Mouse (Mus musculus): ENCODE measurements around the gene Ttf1. TPM values are rescaled to one million over a fixed set of nuclear protein-coding genes. Genes with fewer than 3 reads are reported as not detected.

Gene Ttf1
- total and polyA plus RNA-seq, 2 experiments: 3.4 to 6.8 TPM

DNA sequence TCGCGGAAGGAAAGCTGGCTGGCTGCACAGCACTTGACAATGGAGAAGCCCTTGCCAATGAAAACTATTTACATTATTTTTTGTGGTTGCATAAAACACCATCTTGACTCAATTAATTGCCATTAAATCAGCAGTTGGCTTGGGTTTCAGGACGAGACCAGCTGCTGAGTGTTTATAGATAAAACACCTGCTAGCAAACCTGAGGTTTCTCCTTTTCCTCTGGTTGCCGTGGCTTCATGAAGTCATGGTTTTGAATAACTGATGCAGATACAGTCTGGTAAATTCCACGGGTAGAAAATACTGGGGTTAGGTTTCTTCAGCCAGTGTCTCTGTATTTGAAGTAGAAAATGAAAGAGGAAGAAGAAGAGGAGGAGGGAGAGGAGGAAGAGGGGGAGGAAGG is 8.1 kb upstream of the Ttf1 start:
- TF ChIP-seq POLR2A (IDR thresholded peaks at IDR 0.05; ENCODE audit: extremely low read depth, insufficient read depth, low read length) (no peak), CTCF (IDR thresholded peaks at IDR 0.05; ENCODE audit: low read depth, low read length) (no peak)
- Histone ChIP-seq H3K27me3 (ENCODE audit: control insufficient read depth, insufficient read depth, low read length) (no peaks in the 10 kb centered on the region), H3K9ac (ENCODE audit: low read depth, low read length) (no peak overlapping the region), H3K4me3 (ENCODE audit: insufficient read depth, low read depth, low read length) (no peak overlapping the region), H3K79me2 (ENCODE audit: control insufficient read depth, insufficient read depth, low read length) (no peaks in the 10 kb centered on the region), H3K27ac (replicated peaks; ENCODE audit: insufficient read depth, low read depth, low read length) (no peak overlapping the region), H3K4me1 (ENCODE audit: control insufficient read depth, insufficient read depth, low read length) (0 out of 2 replicates have a peak, but pooled peaks cover 5% of the 10 kb centered on the region), H3K36me3 (ENCODE audit: control insufficient read depth, insufficient read depth, low read length) (no peaks in the 10 kb centered on the region)
- no peak for DNase-seq (ENCODE audit: extremely low read depth, low read depth, low spot score)
- WGBS: 86% methylated on average over 5 of the region's 5 CpGs

GRCm38 (mm10) chr2:29052943-29053454 is 7.1 kb upstream of the Ttf1 start:
- 37% methylated on average over 4 of the region's 4 CpGs for WGBS
- Histone ChIP-seq H3K4me1 (ENCODE audit: control insufficient read depth, insufficient read depth, low read length) (0 out of 2 replicates have a peak, but pooled peaks cover 5% of the 10 kb centered on the region), H3K36me3 (ENCODE audit: control insufficient read depth, insufficient read depth, low read length) (no peaks in the 10 kb centered on the region), H3K9ac (ENCODE audit: low read depth, low read length) (no peak overlapping the region), H3K4me3 (ENCODE audit: insufficient read depth, low read depth, low read length) (no peak overlapping the region), H3K27me3 (ENCODE audit: control insufficient read depth, insufficient read depth, low read length) (no peaks in the 10 kb centered on the region), H3K27ac (replicated peaks; ENCODE audit: insufficient read depth, low read depth, low read length) (no peak overlapping the region), H3K79me2 (ENCODE audit: control insufficient read depth, insufficient read depth, low read length) (no peaks in the 10 kb centered on the region)
- peak; percentile 41 for DNase-seq (ENCODE audit: extremely low read depth, low read depth, low spot score)
- TF ChIP-seq POLR2A (IDR thresholded peaks at IDR 0.05; ENCODE audit: extremely low read depth, insufficient read depth, low read length) (no peak), CTCF (IDR thresholded peaks at IDR 0.05; ENCODE audit: low read depth, low read length) (peak; percentile 74)

GRCm38 (mm10) chr2:29053802-29054544 is 6.1 kb upstream of the Ttf1 start:
- H3K27me3 ChIP-seq (ENCODE audit: control insufficient read depth, insufficient read depth, low read length): no peaks in the 10 kb centered on the region
- DNase-seq (ENCODE audit: extremely low read depth, low read depth, low spot score): peak; percentile 47
- no peaks in the 10 kb centered on the region for H3K36me3 ChIP-seq (ENCODE audit: control insufficient read depth, insufficient read depth, low read length)
- no peaks in the 10 kb centered on the region for H3K79me2 ChIP-seq (ENCODE audit: control insufficient read depth, insufficient read depth, low read length)
- H3K4me3 ChIP-seq (ENCODE audit: insufficient read depth, low read depth, low read length): peak overlapping the region; percentile 19; the same call in 1 of the 2 replicates
- peak overlapping the region; percentile 90 for H3K9ac ChIP-seq (ENCODE audit: low read depth, low read length)
- H3K27ac ChIP-seq (replicated peaks; ENCODE audit: insufficient read depth, low read depth, low read length): no peak overlapping the region
- 1% methylated on average over 20 of the region's 20 CpGs for WGBS
- TF ChIP-seq POLR2A (IDR thresholded peaks at IDR 0.05; ENCODE audit: extremely low read depth, insufficient read depth, low read length) (no peak), CTCF (IDR thresholded peaks at IDR 0.05; ENCODE audit: low read depth, low read length) (peak; percentile 46)
- H3K4me1 ChIP-seq (ENCODE audit: control insufficient read depth, insufficient read depth, low read length): 0 out of 2 replicates have a peak, but pooled peaks cover 5% of the 10 kb centered on the region

- Histone ChIP-seq H3K4me3 (ENCODE audit: insufficient read depth, low read depth, low read length) (peak overlapping the region; percentile 92), H3K27me3 (ENCODE audit: control insufficient read depth, insufficient read depth, low read length) (no peaks in the 10 kb centered on the region), H3K36me3 (ENCODE audit: control insufficient read depth, insufficient read depth, low read length) (no peaks in the 10 kb centered on the region), H3K79me2 (ENCODE audit: control insufficient read depth, insufficient read depth, low read length) (no peaks in the 10 kb centered on the region), H3K27ac (replicated peaks; ENCODE audit: insufficient read depth, low read depth, low read length) (no peak overlapping the region), H3K9ac (ENCODE audit: low read depth, low read length) (peak overlapping the region; percentile 90), H3K4me1 (ENCODE audit: control insufficient read depth, insufficient read depth, low read length) (0 out of 2 replicates have a peak, but pooled peaks cover 5% of the 10 kb centered on the region)
- no peak for DNase-seq (ENCODE audit: extremely low read depth, low read depth, low spot score)
- TF ChIP-seq POLR2A (IDR thresholded peaks at IDR 0.05; ENCODE audit: extremely low read depth, insufficient read depth, low read length): no peak
- WGBS: 2% methylated on average over 30 of the region's 30 CpGs
These were observed 5.5 kb upstream of the Ttf1 start for GRCm38 (mm10) chr2:29054545-29054935.

DNA sequence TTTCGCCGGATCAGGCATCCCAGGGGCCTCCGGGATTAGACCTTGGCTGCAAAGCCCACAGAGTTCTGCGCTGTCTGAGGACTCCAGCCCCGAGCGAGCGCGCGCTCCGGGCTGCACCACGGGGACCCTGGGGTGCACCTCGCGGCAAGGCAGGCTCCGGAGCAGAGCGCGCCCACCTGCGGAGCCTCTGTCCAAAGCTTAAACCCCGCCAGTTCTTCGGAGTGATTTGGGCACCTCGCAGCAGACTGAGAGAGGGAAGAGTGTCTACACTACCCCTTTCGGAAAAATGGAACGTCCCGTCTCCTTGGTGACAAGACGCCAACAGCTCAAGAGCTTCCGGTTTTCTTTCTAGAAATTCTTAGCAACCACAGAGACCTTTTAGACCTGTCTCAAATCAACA is 5.1 kb upstream of the Ttf1 start, which contains the start of gene Cfap77:
TSS of gene Cfap77 (minus strand) at position 76 of the 400 bp plus-strand sequence.
- Histone ChIP-seq H3K27me3 (ENCODE audit: control insufficient read depth, insufficient read depth, low read length) (no peaks in the 10 kb centered on the region), H3K36me3 (ENCODE audit: control insufficient read depth, insufficient read depth, low read length) (no peaks in the 10 kb centered on the region), H3K79me2 (ENCODE audit: control insufficient read depth, insufficient read depth, low read length) (no peaks in the 10 kb centered on the region), H3K9ac (ENCODE audit: low read depth, low read length) (peak within 1 kb of the TSS; percentile 90), H3K4me1 (ENCODE audit: control insufficient read depth, insufficient read depth, low read length) (0 out of 2 replicates have a peak, but pooled peaks cover 5% of the 10 kb centered on the region), H3K4me3 (ENCODE audit: insufficient read depth, low read depth, low read length) (peak within 1 kb of the TSS; percentile 92), H3K27ac (replicated peaks; ENCODE audit: insufficient read depth, low read depth, low read length) (peak within 1 kb of the TSS; percentile 42; the same call in 1 of the 2 replicates)
- DNase-seq (ENCODE audit: extremely low read depth, low read depth, low spot score): peak; percentile 68
- TF ChIP-seq POLR2A (IDR thresholded peaks at IDR 0.05; ENCODE audit: extremely low read depth, insufficient read depth, low read length) (no peak), CTCF (IDR thresholded peaks at IDR 0.05; ENCODE audit: low read depth, low read length) (no peak)
- under 1% methylated on average over 25 of the region's 25 CpGs for WGBS

GRCm38 (mm10) chr2:29065796-29066195 is 5.7 kb downstream of the Ttf1 start:
- Histone ChIP-seq H3K27me3 (ENCODE audit: control insufficient read depth, insufficient read depth, low read length) (no peaks in the 10 kb centered on the region), H3K36me3 (ENCODE audit: control insufficient read depth, insufficient read depth, low read length) (peaks cover 20% of the 10 kb centered on the region), H3K79me2 (ENCODE audit: control insufficient read depth, insufficient read depth, low read length) (no peaks in the 10 kb centered on the region; the same call in 1 of the 2 replicates), H3K9ac (ENCODE audit: low read depth, low read length) (no peak overlapping the region), H3K4me1 (ENCODE audit: control insufficient read depth, insufficient read depth, low read length) (peaks cover 2% of the 10 kb centered on the region; the same call in 1 of the 2 replicates), H3K27ac (replicated peaks; ENCODE audit: insufficient read depth, low read depth, low read length) (no peak overlapping the region), H3K4me3 (ENCODE audit: insufficient read depth, low read depth, low read length) (no peak overlapping the region)
- TF ChIP-seq POLR2A (IDR thresholded peaks at IDR 0.05; ENCODE audit: extremely low read depth, insufficient read depth, low read length) (no peak), CTCF (IDR thresholded peaks at IDR 0.05; ENCODE audit: low read depth, low read length) (no peak)
- DNase-seq (ENCODE audit: extremely low read depth, low read depth, low spot score): no peak
- 96% methylated on average over 6 of the region's 6 CpGs for WGBS
